Mouse (Mus musculus): ENCODE measurements around the gene Hspb8. TPM values are rescaled to one million over a fixed set of nuclear protein-coding genes. Genes with fewer than 3 reads are reported as not detected.
A peak's percentile ranks its signal among the peaks of the same experiment; 100 is the strongest.
"Not testable (repeated sequence)": the region's sequence is repeated elsewhere in the genome, so short reads cannot be mapped to it uniquely, and the experiment has no call there.

Gene Hspb8
- polyA plus RNA-seq, 2 experiments from 2014 or later = not detected

- no peak for ATAC-seq
These were observed 35.2 kb downstream of the Hspb8 start for GRCm38 (mm10) chr5:116387302-116387935.

- no peak for ATAC-seq
These were observed 36.6 kb downstream of the Hspb8 start for GRCm38 (mm10) chr5:116386020-116386419.

- ATAC-seq = not testable (repeated sequence)
These were observed 40.0 kb downstream of the Hspb8 start for GRCm38 (mm10) chr5:116382646-116383045.

- ATAC-seq = no peak
These were observed 40.9 kb downstream of the Hspb8 start for GRCm38 (mm10) chr5:116381726-116382125.

- peak; percentile 26 for ATAC-seq
These were observed 41.4 kb downstream of the Hspb8 start for GRCm38 (mm10) chr5:116381217-116381616.

- ATAC-seq = no peak
These were observed 42.3 kb downstream of the Hspb8 start for GRCm38 (mm10) chr5:116380384-116380783.

GRCm38 (mm10) chr5:116378872-116379271, 43.8 kb downstream of the Hspb8 start:
- ATAC-seq = no peak

GRCm38 (mm10) chr5:116367923-116368322, 54.7 kb downstream of the Hspb8 start:
- ATAC-seq = no peak

- ATAC-seq = no peak
These were observed 55.6 kb downstream of the Hspb8 start for GRCm38 (mm10) chr5:116366889-116367682.

GRCm38 (mm10) chr5:116361342-116361741, 61.3 kb downstream of the Hspb8 start:
- ATAC-seq = no peak

GRCm38 (mm10) chr5:116360751-116361150, 61.9 kb downstream of the Hspb8 start:
- no peak for ATAC-seq

Other genes with a start within 250 kb of the Hspb8 start
- gene Ccdc60, start 133.9 kb downstream of the Hspb8 start, polyA plus RNA-seq (2017; shearing (Covaris generic)) = under 1 TPM in 1 of 2 experiments, not detected in 1; 0.11 TPM
- gene Srrm4, start 169.0 kb upstream of the Hspb8 start, polyA plus RNA-seq (2017; shearing (Covaris generic)) = under 1 TPM in 1 of 2 experiments, not detected in 1; 1.00 TPM

Measured in CD4-positive, CD25-positive, alpha-beta regulatory T cell, adult 4 months (primary cell).